Mouse (Mus musculus) ovary, postnatal 14 days (tissue): ENCODE data around the gene Rbbp5.

ENCODE experiments used
- DNase-seq: peaks from one replicate; pipeline ENCODE4 v3.0.0; 2022; ENCODE audit warnings: low spot score

Rbbp5 gene

GRCm38 (mm10) chr1:132541824-132542599 is 64.8 kb downstream of the Rbbp5 start:
- no peak for DNase-seq

DNA sequence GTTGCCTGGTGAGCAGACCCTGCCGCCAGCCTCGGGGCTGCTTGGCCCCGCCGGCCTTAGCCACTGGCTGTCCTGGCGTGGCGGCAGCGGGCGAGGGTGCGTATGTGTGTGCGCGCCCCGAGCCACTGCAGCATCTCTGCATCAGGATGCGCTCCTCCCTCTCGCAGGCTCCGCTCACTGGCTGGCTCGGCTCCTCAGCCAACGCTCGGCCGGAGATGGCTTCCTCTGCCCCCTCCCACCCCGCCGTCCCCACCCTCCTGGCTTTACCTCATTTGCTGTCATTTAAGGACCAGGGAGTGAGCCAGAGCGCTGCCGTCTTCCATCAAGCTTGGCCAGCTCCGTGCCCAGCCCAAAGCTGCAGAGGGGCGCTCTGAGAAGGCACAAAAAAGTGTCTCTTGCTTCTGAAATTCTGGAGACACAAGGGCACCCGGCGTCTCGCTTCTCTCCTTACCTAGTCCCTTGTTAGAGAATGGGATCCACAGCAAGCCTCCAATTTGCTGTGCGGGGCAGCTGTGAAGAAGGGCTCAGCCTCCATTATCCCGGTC is 65.7 kb downstream of the Rbbp5 start, which contains the start of gene Cntn2:
Cntn2 (minus strand) TSS at position 495 of the 545 bp plus-strand sequence.
- DNase-seq = no peak

GRCm38 (mm10) chr1:132543789-132544188 is 66.6 kb downstream of the Rbbp5 start:
- DNase-seq = no peak
